Mouse (Mus musculus): ENCODE measurements around the gene Ndc80. TPM values are rescaled to one million over a fixed set of nuclear protein-coding genes. Genes with fewer than 3 reads are reported as not detected.

Ndc80 gene
- polyA plus RNA-seq, 1 experiment from 2014 or later, result 56.0 TPM

Other genes starting within 250 kb of the Ndc80 start
- 22.9 and 23.7 TPM in 2 replicates for gene Emilin2, start 214.9 kb downstream of the Ndc80 start, polyA plus RNA-seq (2016; fragmentation: Nextera tagmentation; extraction: Ambion mirVana)
- 5.3 and 5.6 TPM in 2 replicates for gene Gm4707, start 66.9 kb downstream of the Ndc80 start, polyA plus RNA-seq (2016; fragmentation: Nextera tagmentation; extraction: Ambion mirVana)
- gene Smchd1, start 51.5 kb downstream of the Ndc80 start, polyA plus RNA-seq (2016; fragmentation: Nextera tagmentation; extraction: Ambion mirVana), result 80.9 and 83.9 TPM in 2 replicates
- 1.3 and 1.4 TPM in 2 replicates for gene Spdya, start 25.2 kb upstream of the Ndc80 start, polyA plus RNA-seq (2016; fragmentation: Nextera tagmentation; extraction: Ambion mirVana)
- 92.6 and 96.6 TPM in 2 replicates for gene Wdr43, start 89.0 kb upstream of the Ndc80 start, polyA plus RNA-seq (2016; fragmentation: Nextera tagmentation; extraction: Ambion mirVana)
- not detected in 2 replicates for gene Togaram2, start 146.4 kb upstream of the Ndc80 start, polyA plus RNA-seq (2016; fragmentation: Nextera tagmentation; extraction: Ambion mirVana)
- not detected in 2 replicates for gene Pcare, start 226.0 kb upstream of the Ndc80 start, polyA plus RNA-seq (2016; fragmentation: Nextera tagmentation; extraction: Ambion mirVana)
- 5.3 and 5.9 TPM in 2 replicates for gene Clip4, start 241.6 kb upstream of the Ndc80 start, polyA plus RNA-seq (2016; fragmentation: Nextera tagmentation; extraction: Ambion mirVana)